Mouse (Mus musculus) embryo, embryonic 10 days (tissue): Measurements from ENCODE around the gene Gyg.

Experiments used
- DNase-seq: peaks from one replicate; pipeline ENCODE4 v3.0.0-alpha.2; 2015; ENCODE audit warnings: low spot score

Gene Gyg

GRCm38 (mm10) chr3:20154531-20155367, at the start of gene Gyg:
Gene Gyg, minus strand, starts transcription at chr3:20155317.
- peak; percentile 66 for DNase-seq

DNA sequence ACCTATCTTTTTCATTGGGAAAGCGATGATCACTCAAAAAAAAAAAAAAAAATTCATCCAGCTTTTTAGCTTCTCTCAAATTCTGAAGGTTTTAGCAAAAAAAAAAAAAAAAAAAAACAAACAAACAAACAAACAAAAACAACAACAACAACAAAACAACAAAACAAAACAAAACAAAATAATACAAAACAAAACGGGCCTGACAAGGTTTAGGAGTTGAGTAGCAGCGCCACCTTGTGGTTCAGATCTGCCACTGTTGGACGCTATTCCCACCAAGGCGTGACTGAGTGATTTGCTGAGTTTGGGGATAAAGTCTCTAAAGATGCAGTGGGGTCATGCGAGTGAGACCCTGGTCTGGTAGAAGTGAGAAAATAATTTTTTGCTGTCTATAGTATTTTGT, 43.8 kb upstream of the Gyg start:
- DNase-seq: peak; percentile 85

DNA sequence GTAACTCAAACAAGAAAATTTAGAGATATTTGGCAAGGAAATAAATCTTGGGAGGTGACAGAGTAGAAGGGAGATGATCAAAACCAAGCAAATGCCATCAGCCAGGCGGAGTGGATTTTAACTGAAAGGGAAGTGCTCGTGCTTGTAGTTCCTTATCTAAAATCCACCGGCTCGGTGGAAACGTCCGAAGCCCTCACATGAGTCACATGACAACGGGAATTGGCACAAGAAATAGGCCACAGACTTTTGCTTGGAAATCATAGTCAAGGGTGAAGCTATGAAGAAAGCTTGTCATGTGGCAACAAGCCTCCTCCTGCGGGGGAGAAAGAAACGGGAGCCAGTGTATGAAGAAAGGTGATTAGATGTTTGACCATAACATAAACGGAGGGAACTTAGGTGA, 42.8 kb upstream of the Gyg start:
- no peak for DNase-seq

GRCm38 (mm10) chr3:20188976-20189675, 34.0 kb upstream of the Gyg start:
- peak; percentile 6 for DNase-seq

DNA sequence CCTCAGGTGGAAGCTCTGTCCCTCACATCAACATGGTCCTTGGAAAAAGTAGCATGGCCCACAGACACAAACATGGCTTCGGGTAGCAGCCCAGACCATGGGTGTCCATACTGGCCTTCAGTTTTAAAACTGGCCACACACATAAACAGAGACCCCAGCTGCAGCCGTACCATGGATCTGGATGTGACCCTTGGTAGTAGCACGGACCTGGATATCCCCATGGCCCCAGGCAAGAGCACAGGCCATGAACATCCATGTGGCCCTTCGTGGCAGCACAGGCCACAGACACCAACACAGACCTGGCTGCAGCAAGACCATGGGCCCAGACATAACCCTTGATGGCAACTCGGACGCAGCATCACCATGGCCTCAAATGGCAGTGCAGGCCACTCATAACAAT, 17.3 kb upstream of the Gyg start:
- DNase-seq: no peak

GRCm38 (mm10) chr3:20167487-20167886, 12.4 kb upstream of the Gyg start:
- DNase-seq: no peak

GRCm38 (mm10) chr3:20155476-20155875, 359 bp upstream of the Gyg start:
- no peak for DNase-seq

GRCm38 (mm10) chr3:20151651-20152050, 3.5 kb downstream of the Gyg start:
- no peak for DNase-seq

GRCm38 (mm10) chr3:20150511-20150910, 4.6 kb downstream of the Gyg start:
- DNase-seq: no peak

DNA sequence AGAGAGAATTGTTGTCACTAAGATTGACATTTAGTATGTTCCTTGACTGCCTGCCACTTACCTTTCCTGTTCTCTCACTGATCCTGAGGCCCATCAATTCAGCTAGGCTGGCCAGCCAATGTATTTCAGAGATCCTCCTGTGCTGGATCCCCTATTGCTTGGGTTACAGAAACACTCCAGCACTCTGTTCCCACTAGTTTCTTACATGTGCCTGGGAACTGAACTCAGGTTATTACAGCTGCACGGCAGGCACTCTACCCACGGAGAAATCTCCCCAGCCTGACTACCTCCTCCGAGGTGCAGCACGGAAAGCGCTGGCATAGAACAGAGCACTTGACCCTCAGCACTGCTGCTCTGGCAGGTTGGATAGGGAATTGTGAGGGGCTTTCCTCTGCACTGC, 7.5 kb downstream of the Gyg start:
- no peak for DNase-seq

DNA sequence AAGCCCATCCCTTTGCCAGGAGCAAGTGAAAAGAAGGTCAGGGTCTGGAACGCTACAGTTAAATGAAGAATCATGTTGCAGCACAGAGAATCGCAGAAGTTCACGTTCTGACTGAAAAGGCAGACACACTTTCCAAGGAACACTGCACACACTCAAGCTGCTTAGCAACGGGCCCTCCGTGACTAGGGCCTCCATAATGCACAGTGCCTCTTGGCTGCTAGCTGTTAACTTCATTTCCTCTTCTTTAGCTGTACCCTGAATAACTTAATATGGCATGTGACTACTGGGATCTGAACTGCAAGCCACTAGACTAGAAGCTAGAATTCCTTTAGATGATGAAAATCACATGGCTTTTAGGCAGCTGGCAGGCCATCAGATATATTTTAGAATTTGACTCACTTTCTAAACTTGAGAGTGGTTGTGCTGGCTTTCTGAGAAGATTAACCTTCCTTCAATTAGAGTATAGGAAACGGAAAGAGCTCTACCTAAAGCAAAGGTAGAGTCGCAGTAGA, 8.2 kb downstream of the Gyg start:
- DNase-seq: peak; percentile 29

DNA sequence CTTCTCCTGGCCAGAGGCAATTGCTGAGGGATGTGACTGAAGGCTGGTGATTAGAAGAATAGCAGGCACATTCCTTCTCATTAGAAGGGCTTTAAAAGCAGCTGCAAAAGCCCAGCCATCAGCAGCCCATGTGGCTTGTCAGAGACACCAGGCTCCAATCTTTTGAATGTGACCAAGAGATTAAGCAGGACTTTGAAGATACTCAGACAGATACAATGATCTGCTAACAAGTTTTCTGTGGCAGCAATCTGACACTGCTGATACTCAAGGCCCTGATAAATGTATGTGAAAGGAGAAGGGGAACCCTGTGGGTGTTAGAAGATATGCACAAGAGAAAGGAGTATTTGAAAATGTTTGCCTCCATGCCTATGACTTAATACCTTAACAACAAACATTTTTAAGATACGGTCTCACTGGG, 9.4 kb downstream of the Gyg start:
- peak; percentile 62 for DNase-seq

DNA sequence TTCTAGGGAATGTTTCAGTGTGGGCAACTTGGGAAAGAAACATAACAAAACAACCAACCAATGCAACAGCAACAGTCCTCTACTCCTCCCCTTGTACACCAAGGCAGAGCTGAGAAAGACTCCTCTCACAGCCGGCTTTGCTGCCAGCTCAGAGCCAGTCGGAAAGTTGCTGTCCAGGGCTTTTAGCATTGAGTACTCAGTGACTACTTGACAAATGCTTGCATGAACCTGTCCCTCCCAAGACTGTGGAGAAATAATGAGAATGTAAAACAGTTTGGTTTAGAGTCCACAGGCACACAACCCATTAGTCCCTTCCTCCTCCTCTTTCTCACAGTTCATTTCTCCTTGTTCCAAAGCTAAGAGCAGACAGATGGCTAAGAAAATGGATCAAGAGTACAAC, 10.7 kb downstream of the Gyg start:
- DNase-seq: no peak

DNA sequence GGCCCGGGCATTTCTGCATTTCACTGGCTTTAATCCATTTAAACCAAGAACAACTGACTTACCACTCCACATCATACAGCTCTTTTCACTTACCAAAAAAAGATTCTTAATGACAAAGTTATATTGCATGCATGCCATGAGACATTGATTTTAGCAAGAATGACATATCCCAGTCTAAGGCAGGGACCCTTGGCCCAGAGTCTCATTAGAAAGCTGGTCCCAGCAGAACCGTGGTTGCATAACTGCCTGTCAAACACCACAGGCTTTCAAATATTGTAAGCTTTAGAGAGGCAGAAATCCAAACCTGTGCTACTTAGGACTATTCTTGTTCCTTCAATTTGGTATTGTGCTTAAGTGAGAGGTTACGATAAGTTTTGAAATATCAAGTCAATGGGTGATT, 11.4 kb downstream of the Gyg start:
- DNase-seq: no peak

DNA sequence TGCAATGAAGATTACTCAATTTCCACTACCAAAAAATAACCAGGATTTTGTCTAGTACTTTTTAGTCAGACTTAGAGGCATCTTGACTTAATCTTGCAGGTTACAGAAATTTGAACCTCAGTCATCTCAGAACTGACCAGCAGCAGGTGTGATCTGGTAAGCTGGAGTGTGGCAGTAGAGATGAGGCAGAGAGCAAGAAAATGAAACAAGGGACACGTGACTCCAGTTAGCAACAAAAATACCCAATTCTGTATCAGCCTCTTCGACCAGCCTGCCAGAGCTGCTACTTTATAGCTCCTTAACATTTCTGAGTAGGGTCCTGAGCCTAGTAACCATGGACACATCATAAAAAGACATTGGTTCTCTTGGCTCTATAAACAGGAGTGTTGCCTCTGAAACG, 12.5 kb downstream of the Gyg start:
- DNase-seq: no peak

- DNase-seq: no peak
Observed at GRCm38 (mm10) chr3:20142101-20142500, 13.0 kb downstream of the Gyg start.

DNA sequence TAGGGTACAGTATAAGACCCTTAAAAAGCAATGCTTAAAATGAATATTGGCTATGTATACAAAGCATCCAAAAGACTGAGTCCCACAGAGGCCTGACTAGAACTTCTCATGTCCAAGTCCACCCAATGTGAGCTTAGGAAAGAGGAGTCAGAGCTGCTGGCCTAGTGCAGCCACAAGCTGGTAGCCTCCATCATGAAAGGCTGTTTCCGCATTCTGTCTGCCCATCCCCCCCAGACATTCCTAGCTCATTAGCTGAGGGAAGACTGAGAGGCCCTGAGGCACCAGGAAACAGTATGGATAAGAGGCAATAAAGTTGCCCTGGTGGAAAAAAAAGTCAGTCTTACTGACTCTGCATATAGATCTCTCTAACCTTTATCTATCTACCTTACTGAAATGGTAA, 13.4 kb downstream of the Gyg start:
- DNase-seq: peak; percentile 80

DNA sequence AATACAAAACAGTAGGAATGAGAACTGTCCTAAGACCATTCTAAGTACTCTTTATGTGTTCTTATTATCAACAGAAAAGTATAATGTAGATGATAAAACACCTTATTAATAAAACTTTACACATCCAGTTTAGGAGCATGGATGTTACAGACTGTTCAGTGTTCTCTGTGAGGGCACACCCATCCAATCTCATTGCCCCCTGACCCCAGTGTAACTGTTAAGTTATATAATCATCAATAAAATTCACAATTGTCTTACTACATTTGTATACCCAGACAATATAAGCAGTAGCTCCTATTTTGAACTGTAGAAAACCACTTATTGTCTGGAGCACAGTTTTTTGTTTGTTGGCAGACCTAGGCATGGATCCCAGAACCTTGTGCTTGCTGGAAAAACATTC, 13.9 kb downstream of the Gyg start:
- DNase-seq: no peak

GRCm38 (mm10) chr3:20136868-20137581, 18.1 kb downstream of the Gyg start:
- DNase-seq: no peak

DNA sequence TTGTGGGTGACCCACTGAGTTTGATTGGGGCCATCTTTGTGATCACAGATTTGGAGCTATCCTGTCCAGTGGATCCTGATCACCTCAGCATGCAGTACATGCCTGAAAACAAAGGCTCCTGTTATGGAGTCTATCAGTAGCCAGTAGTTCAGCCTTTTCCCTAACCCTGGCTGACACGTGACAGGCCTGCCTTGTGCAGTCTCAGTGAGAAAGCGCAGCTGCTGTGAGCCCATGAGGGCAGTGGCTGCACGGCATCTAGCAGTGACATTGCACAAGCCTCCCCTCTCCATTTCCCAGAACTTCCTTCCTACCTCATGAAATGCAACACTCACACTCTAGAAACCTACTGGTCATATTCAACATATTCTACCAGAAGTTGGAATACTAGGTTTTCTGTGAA, 20.6 kb downstream of the Gyg start:
- DNase-seq: no peak

- DNase-seq: no peak
Observed at GRCm38 (mm10) chr3:20133745-20134144, 21.4 kb downstream of the Gyg start.

DNA sequence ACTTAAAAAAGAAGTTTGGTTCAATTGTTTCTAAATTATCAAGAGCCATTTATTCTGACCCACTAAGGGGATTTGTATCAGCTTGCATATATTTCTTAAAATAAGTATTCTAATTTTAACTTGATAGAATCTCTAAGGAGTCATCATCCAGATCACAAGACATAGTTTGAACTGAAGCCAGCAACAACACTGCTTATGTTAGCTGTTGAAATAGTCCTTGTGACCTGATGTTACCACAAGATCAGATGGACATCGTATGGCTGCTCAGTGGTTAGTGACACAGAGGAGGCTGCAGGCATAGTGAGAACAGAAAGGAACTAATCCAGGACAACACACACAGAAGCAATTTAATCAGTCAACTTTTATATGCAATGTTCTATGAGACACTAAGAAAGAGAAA, 22.4 kb downstream of the Gyg start:
- no peak for DNase-seq

DNA sequence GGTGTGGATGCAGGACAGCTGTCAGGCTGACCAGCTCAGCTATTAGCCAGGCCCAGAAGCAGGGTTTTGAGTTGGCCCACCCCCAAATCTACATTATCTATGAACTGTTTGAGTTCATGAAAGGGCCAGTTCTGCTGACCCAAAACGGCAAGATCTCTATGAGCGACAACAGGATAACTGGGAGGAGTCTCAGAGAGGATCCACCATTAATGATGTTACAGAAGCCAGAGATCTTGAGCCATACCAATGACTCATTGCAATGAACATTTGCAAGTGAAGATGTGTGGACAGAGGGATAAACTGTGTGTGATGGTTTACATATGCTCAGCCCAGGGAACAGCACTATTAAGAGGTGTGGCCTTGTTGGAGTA, 23.8 kb downstream of the Gyg start:
- DNase-seq: no peak
